Mouse (Mus musculus): ENCODE results near the gene Cerk.

DNA sequence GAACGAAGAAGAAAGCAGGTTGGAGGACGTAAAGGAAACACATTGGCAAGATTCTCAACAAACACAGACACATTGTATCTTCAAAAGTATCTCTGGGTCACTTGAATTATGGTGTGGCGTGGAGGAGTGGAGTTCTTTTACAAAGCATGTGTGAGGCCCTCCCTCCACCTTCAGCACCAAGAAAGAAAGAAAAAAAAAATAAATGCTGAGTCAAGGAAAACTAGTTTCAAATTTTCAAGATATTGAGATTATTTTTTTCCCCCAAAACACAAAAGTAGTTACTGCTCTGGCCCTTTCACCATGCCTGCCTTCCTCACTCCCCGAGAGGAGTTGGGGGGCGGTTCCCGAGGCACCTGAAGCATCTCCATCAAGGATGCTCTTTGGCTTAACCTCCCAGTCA is 7.3 kb downstream of the Cerk start:
- TF ChIP-seq GATA1 (IDR thresholded peaks at IDR 0.05; ENCODE audit: low read length): no peak
- TF ChIP-seq TAL1 (IDR thresholded peaks at IDR 0.05; ENCODE audit: low read length): no peak

Data from erythroblast, embryonic 14.5 days (primary cell).